12 mouse cellular contexts compared by ENCODE assay signal in the genomic region with DNA sequence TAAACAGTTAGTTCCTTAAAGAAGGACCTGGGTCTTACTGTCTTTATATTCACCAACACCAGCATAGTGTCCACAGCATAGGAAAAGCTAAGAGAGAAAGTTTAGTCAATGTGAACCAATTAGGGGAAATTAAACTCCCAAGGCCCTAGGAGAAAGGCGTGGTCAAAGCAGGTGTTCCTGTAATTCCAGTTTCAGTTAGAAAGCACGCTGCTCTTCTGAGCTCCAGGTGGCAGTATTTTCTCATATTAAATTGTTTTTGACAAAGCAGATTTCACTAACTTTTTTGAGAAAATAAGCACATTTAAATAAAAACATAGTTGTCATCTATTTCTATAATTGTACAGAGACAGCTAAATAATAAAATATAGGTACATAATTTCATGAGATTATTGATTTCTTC. TPM values are rescaled to one million over a fixed set of nuclear protein-coding genes. Genes with fewer than 3 reads are reported as not detected.
DNase-seq lines count a peak whose midpoint lies in the region; ATAC-seq and TF ChIP-seq lines count a peak whose summit lies in the region.
"Had no signal": no experiment of that assay in that cellular context is flagged by ENCODE, and none has a peak within 500 bp of the region (broad histone marks: within the 10 kb centered on the region; RNA-seq: fewer than 3 reads in every experiment).

No protein-coding gene starts in this region.

- no peak overlapping the region for H3K9ac ChIP-seq in kidney, embryonic 16.5 days (replicated peaks; ENCODE audit: low read length)
- no peak overlapping the region for H3K9ac ChIP-seq in stomach, postnatal 0 days (ENCODE audit: low read length)
- H3K9ac ChIP-seq in forebrain, embryonic 13.5 days, result no peak overlapping the region
- H3K9ac ChIP-seq: stomach, embryonic 15.5 days had no signal

- peak; percentile 65 for TF ChIP-seq CTCF in stomach, postnatal 0 days (IDR thresholded peaks at IDR 0.05; ENCODE audit: low read depth)

- no peaks in the 10 kb centered on the region for H3K27me3 ChIP-seq in kidney, embryonic 16.5 days (ENCODE audit: insufficient read depth, low read length)
- no peaks in the 10 kb centered on the region for H3K27me3 ChIP-seq in stomach, postnatal 0 days (ENCODE audit: control insufficient read depth, insufficient read depth, low read length)
- no peaks in the 10 kb centered on the region for H3K27me3 ChIP-seq in forebrain, embryonic 13.5 days
- H3K27me3 ChIP-seq: stomach, embryonic 15.5 days had no signal

- H3K9me3 ChIP-seq in kidney, embryonic 16.5 days (ENCODE audit: low read length), result no peaks in the 10 kb centered on the region
- H3K9me3 ChIP-seq in stomach, postnatal 0 days (ENCODE audit: control insufficient read depth, low read length), result no peaks in the 10 kb centered on the region
- no peaks in the 10 kb centered on the region for H3K9me3 ChIP-seq in forebrain, embryonic 13.5 days (replicated peaks)
- H3K9me3 ChIP-seq: stomach, embryonic 15.5 days had no signal

- DNase-seq in kidney, adult 9 months, result peak; percentile 19
- peak; percentile 1 for DNase-seq in lung, postnatal 14 days
- no peak for DNase-seq in lung, postnatal 4 days
- DNase-seq in R1 (ENCODE audit: low read depth, low spot score), result peak; percentile 25
- DNase-seq in stomach, postnatal 0 days (ENCODE audit: low spot score), result peak; percentile 24
- DNase-seq: cerebellum, postnatal 14 days; right cerebral cortex, postnatal 4 days had no signal

- H3K4me1 ChIP-seq in kidney, embryonic 16.5 days (ENCODE audit: insufficient read depth, low read length), result no peaks in the 10 kb centered on the region
- no peaks in the 10 kb centered on the region for H3K4me1 ChIP-seq in stomach, postnatal 0 days (replicated peaks; ENCODE audit: control insufficient read depth, insufficient read depth)
- no peaks in the 10 kb centered on the region for H3K4me1 ChIP-seq in forebrain, embryonic 13.5 days
- H3K4me1 ChIP-seq: stomach, embryonic 15.5 days had no signal

- no peak for TF ChIP-seq EP300 in stomach, postnatal 0 days (optimal IDR thresholded peaks at IDR 0.05)

- H3K4me2 ChIP-seq in kidney, embryonic 16.5 days (replicated peaks; ENCODE audit: low read depth, low read length), result no peak overlapping the region
- no peak overlapping the region for H3K4me2 ChIP-seq in stomach, postnatal 0 days (replicated peaks; ENCODE audit: low read depth)
- H3K4me2 ChIP-seq in forebrain, embryonic 13.5 days, result no peak overlapping the region
- H3K4me2 ChIP-seq: stomach, embryonic 15.5 days had no signal

- no peak overlapping the region for H3K4me3 ChIP-seq in kidney, embryonic 16.5 days (ENCODE audit: low read length)
- H3K4me3 ChIP-seq in stomach, postnatal 0 days (ENCODE audit: low read depth, low read length), result no peak overlapping the region
- H3K4me3 ChIP-seq in forebrain, embryonic 13.5 days, result no peak overlapping the region
- H3K4me3 ChIP-seq: erythroblast, embryonic 14.5 days; stomach, embryonic 15.5 days had no signal

- no peak overlapping the region for H3K27ac ChIP-seq in kidney, embryonic 16.5 days (ENCODE audit: low read length)
- no peak overlapping the region for H3K27ac ChIP-seq in stomach, postnatal 0 days (replicated peaks)
- H3K27ac ChIP-seq in forebrain, embryonic 13.5 days, result no peak overlapping the region
- H3K27ac ChIP-seq: stomach, embryonic 15.5 days had no signal

- no peaks in the 10 kb centered on the region for H3K36me3 ChIP-seq in kidney, embryonic 16.5 days (ENCODE audit: insufficient read depth, low read length)
- H3K36me3 ChIP-seq in stomach, postnatal 0 days (ENCODE audit: control insufficient read depth, insufficient read depth, low read length), result no peaks in the 10 kb centered on the region
- no peaks in the 10 kb centered on the region for H3K36me3 ChIP-seq in forebrain, embryonic 13.5 days (ENCODE audit: poor library complexity, severe bottlenecking)
- H3K36me3 ChIP-seq: stomach, embryonic 15.5 days had no signal

- WGBS in kidney, embryonic 16.5 days, result 48% methylated on average over 2 of the region's 2 CpGs
- 38% methylated on average over 2 of the region's 2 CpGs for WGBS in stomach, postnatal 0 days
- 55% methylated on average over 2 of the region's 2 CpGs for WGBS in forebrain, embryonic 13.5 days

- ATAC-seq in kidney, embryonic 16.5 days (ENCODE audit: low FRiP score, low TSS enrichment), result no peak
- no peak for ATAC-seq in stomach, postnatal 0 days (ENCODE audit: low FRiP score, low TSS enrichment)
- no peak for ATAC-seq in forebrain, embryonic 13.5 days

RNA-seq across cellular contexts. Expression of a gene that starts 8.8 kb away (rescaled TPM):
- 16.2 and 16.9 TPM in 2 replicates for polyA plus RNA-seq in kidney, embryonic 16.5 days (2015; fragmentation: Nextera tagmentation; extraction: Ambion mirVana)
- 13.8 and 14.8 TPM in 2 replicates for polyA plus RNA-seq in stomach, postnatal 0 days (2015; fragmentation: Nextera tagmentation; extraction: Ambion mirVana)
- 6.8 and 7.2 TPM in 2 replicates for polyA plus RNA-seq in forebrain, embryonic 13.5 days (2015; fragmentation: Nextera tagmentation; extraction: Ambion mirVana)

RNA-seq across cellular contexts. Expression of a gene that starts 32.9 kb away (rescaled TPM):
- 0.35 and 0.39 TPM in 2 replicates for polyA plus RNA-seq in kidney, embryonic 16.5 days (2015; fragmentation: Nextera tagmentation; extraction: Ambion mirVana)
- polyA plus RNA-seq in stomach, postnatal 0 days (2015; fragmentation: Nextera tagmentation; extraction: Ambion mirVana), result 0.21 and 0.51 TPM in 2 replicates
- 0.58 TPM in 1 of 2 replicates, not detected in the other for polyA plus RNA-seq in forebrain, embryonic 13.5 days (2015; fragmentation: Nextera tagmentation; extraction: Ambion mirVana)
- polyA plus RNA-seq: erythroblast, embryonic 14.5 days; large intestine, adult 2 months had no signal

Comparison
In these comparisons a context has a peak if more than half of its experiments do, and no peak if none do; other contexts are left out.
1. DNase-seq: peak in kidney, adult 9 months (single experiment), lung, postnatal 14 days (single experiment), R1 (single experiment) and stomach, postnatal 0 days (single experiment); none in lung, postnatal 4 days (0 of 2).